In genomic region chr7:122067517-122068381, GRCm38 (mm10) we compare ENCODE assay signal across 7 mouse cellular contexts. TPM values are rescaled to one million over a fixed set of nuclear protein-coding genes. Genes with fewer than 3 reads are reported as not detected.
DNase-seq lines count a peak whose midpoint lies in the region; ATAC-seq and TF ChIP-seq lines count a peak whose summit lies in the region.

No protein-coding gene starts in this region.

- no peaks in the 10 kb centered on the region for H3K27me3 ChIP-seq in MEL (ENCODE audit: control insufficient read depth in 1 of 2, insufficient read depth in 2 of 2, low read length in 2 of 2)
- H3K27me3 ChIP-seq in hindbrain, embryonic 12.5 days = no peaks in the 10 kb centered on the region
- H3K27me3 ChIP-seq in liver, embryonic 14.5 days (ENCODE audit: control insufficient read depth, insufficient read depth, low read length) = no peaks in the 10 kb centered on the region
- no peaks in the 10 kb centered on the region for H3K27me3 ChIP-seq in stomach, embryonic 15.5 days (replicated peaks)

- peaks cover 5 to 6% of the 10 kb centered on the region in 2 experiments for H3K4me1 ChIP-seq in MEL (ENCODE audit: control insufficient read depth in 1 of 2, insufficient read depth in 2 of 2, low read length in 2 of 2)
- peaks cover 33% of the 10 kb centered on the region for H3K4me1 ChIP-seq in hindbrain, embryonic 12.5 days
- H3K4me1 ChIP-seq in liver, embryonic 14.5 days (replicated peaks; ENCODE audit: control insufficient read depth in 2 of 2, insufficient read depth in 2 of 2, low read length in 1 of 2) = peaks cover 11 to 17% of the 10 kb centered on the region in 2 experiments
- H3K4me1 ChIP-seq in stomach, embryonic 15.5 days = peaks cover 16% of the 10 kb centered on the region

- H3K79me2 ChIP-seq in MEL (ENCODE audit: control insufficient read depth, insufficient read depth, low read length, poor library complexity) = peaks cover 32% of the 10 kb centered on the region

- peak; percentile 62; the same call in 1 of the 2 replicates for ATAC-seq in hindbrain, embryonic 12.5 days (ENCODE audit: low FRiP score)
- ATAC-seq in liver, embryonic 14.5 days (ENCODE audit: insufficient read depth) = no peak
- peak; percentile 0; the same call in 1 of the 2 replicates for ATAC-seq in stomach, embryonic 15.5 days (ENCODE audit: insufficient read depth, low FRiP score, low read depth)

- H3K9me3 ChIP-seq in MEL (replicated peaks; ENCODE audit: insufficient read depth, low read length) = no peaks in the 10 kb centered on the region
- H3K9me3 ChIP-seq in hindbrain, embryonic 12.5 days (replicated peaks) = no peaks in the 10 kb centered on the region
- H3K9me3 ChIP-seq in liver, embryonic 14.5 days (ENCODE audit: control insufficient read depth, low read length) = no peaks in the 10 kb centered on the region
- no peaks in the 10 kb centered on the region for H3K9me3 ChIP-seq in stomach, embryonic 15.5 days

- WGBS in hindbrain, embryonic 12.5 days = 2% methylated on average over 57 of the region's 58 CpGs
- WGBS in liver, embryonic 14.5 days (ENCODE audit: insufficient replicate concordance) = under 1% methylated on average over 58 of the region's 58 CpGs
- WGBS in stomach, embryonic 15.5 days = under 1% methylated on average over 53 of the region's 58 CpGs

- peak overlapping the region; percentile 80 for H3K4me2 ChIP-seq in hindbrain, embryonic 12.5 days (replicated peaks)
- peak overlapping the region; percentile 90 for H3K4me2 ChIP-seq in liver, embryonic 14.5 days (ENCODE audit: low read depth)
- peak overlapping the region; percentile 61 for H3K4me2 ChIP-seq in stomach, embryonic 15.5 days

- peak overlapping the region; percentile 59 for H3K27ac ChIP-seq in MEL (ENCODE audit: control insufficient read depth, low read depth, low read length)
- H3K27ac ChIP-seq in hindbrain, embryonic 12.5 days = peak overlapping the region; percentile 93
- H3K27ac ChIP-seq in liver, embryonic 14.5 days = no peak overlapping the region; the same call in 1 of the 2 replicates
- peak overlapping the region; percentile 97 for H3K27ac ChIP-seq in stomach, embryonic 15.5 days

- TF ChIP-seq POLR2A in MEL (IDR thresholded peaks at IDR 0.05; ENCODE audit: control insufficient read depth in 1 of 2, insufficient read depth in 1 of 2, low read depth in 1 of 2, low read length in 2 of 2, poor library complexity in 1 of 2) = peak in 1 of 2 experiments; percentile 64; a peak in 1 of 4 replicates

- TF ChIP-seq RAD21 in MEL (IDR thresholded peaks at IDR 0.05; ENCODE audit: low read depth, low read length) = peak; percentile 13; the same call in 1 of the 2 replicates

- H3K4me3 ChIP-seq in MEL (ENCODE audit: control insufficient read depth in 1 of 2, insufficient read depth in 1 of 2, low read depth in 2 of 2, low read length in 2 of 2) = peak overlapping the region; percentile 85 to 94
- peak overlapping the region; percentile 99 for H3K4me3 ChIP-seq in hindbrain, embryonic 12.5 days
- peak overlapping the region; percentile 88 to 89 for H3K4me3 ChIP-seq in liver, embryonic 14.5 days (ENCODE audit: insufficient read depth in 1 of 2, low read depth in 2 of 2, low read length in 2 of 2)
- H3K4me3 ChIP-seq in stomach, embryonic 15.5 days (replicated peaks) = peak overlapping the region; percentile 72

- TF ChIP-seq EP300 in MEL (IDR thresholded peaks at IDR 0.05; ENCODE audit: low read depth in 1 of 2, low read length in 2 of 2) = no peak
- TF ChIP-seq EP300 in liver, embryonic 14.5 days (IDR thresholded peaks at IDR 0.05; ENCODE audit: low read depth) = no peak

- DNase-seq in left cerebral cortex, adult 18-20 months (ENCODE audit: low spot score in 2 of 2) = peak; percentile 10 to 17
- no peak for DNase-seq in left cerebral cortex, adult 8-10 months (ENCODE audit: low spot score in 2 of 2)
- peak; percentile 50 for DNase-seq in MEL (ENCODE audit: low read depth, low spot score)
- peak; percentile 32 for DNase-seq in c-Kit-positive CD71-positive TER-119-positive erythroid progenitor cells, embryonic 14.5 days (ENCODE audit: low spot score)
- no peak for DNase-seq in liver, embryonic 14.5 days (ENCODE audit: low read depth in 3 of 3, low spot score in 3 of 3)

- H3K9ac ChIP-seq in MEL (ENCODE audit: control insufficient read depth, low read depth, low read length, poor library complexity, severe bottlenecking) = peak overlapping the region; percentile 93
- peak overlapping the region; percentile 99 for H3K9ac ChIP-seq in hindbrain, embryonic 12.5 days
- H3K9ac ChIP-seq in liver, embryonic 14.5 days (replicated peaks) = peak overlapping the region; percentile 84
- peak overlapping the region; percentile 74 for H3K9ac ChIP-seq in stomach, embryonic 15.5 days

- TF ChIP-seq CTCF in MEL (IDR thresholded peaks at IDR 0.05 in 2 of 3, conservative IDR thresholded peaks at IDR 0.05 in 1 of 3; ENCODE audit: control insufficient read depth in 1 of 3, insufficient read depth in 1 of 3, low read depth in 2 of 3, low read length in 3 of 3, poor library complexity in 1 of 3, severe bottlenecking in 1 of 3) = peak in 1 of 3 experiments; percentile 28; a peak in 2 of 6 replicates
- TF ChIP-seq CTCF in liver, embryonic 14.5 days (IDR thresholded peaks at IDR 0.05; ENCODE audit: low read depth) = no peak; the same call in 1 of the 2 replicates

- H3K36me3 ChIP-seq in MEL (ENCODE audit: control insufficient read depth in 1 of 2, insufficient read depth in 2 of 2, low read length in 2 of 2) = peaks cover 3 to 22% of the 10 kb centered on the region in 2 experiments; a peak in 2 of 4 replicates
- H3K36me3 ChIP-seq in hindbrain, embryonic 12.5 days = peaks cover 31% of the 10 kb centered on the region
- H3K36me3 ChIP-seq in liver, embryonic 14.5 days (replicated peaks; ENCODE audit: control insufficient read depth, insufficient read depth, low read depth) = peaks cover 18% of the 10 kb centered on the region
- peaks cover 20% of the 10 kb centered on the region for H3K36me3 ChIP-seq in stomach, embryonic 15.5 days

TF ChIP-seq in MEL, 35 proteins besides CTCF, POLR2A, EP300 and RAD21 (continues in another document):
- TF ChIP-seq USF1 (IDR thresholded peaks at IDR 0.05; ENCODE audit: low read depth, low read length) (no peak), ELF1 (IDR thresholded peaks at IDR 0.05; ENCODE audit: low read depth, low read length) (no peak), BHLHE40 (IDR thresholded peaks at IDR 0.05; ENCODE audit: borderline replicate concordance, low read depth, low read length) (no peak), MYC (IDR thresholded peaks at IDR 0.05; ENCODE audit: low read depth, low read length) (no peak), POLR2AphosphoS5 (IDR thresholded peaks at IDR 0.05; ENCODE audit: borderline replicate concordance, low read depth, low read length) (no peak), SMC3 (IDR thresholded peaks at IDR 0.05; ENCODE audit: low read depth, low read length) (0 out of 2 replicates have a peak, but pooled peaks have one; percentile 7), TCF12 (IDR thresholded peaks at IDR 0.05; ENCODE audit: low read depth, low read length) (no peak; the same call in 1 of the 2 replicates)

RNA-seq across cellular contexts. Expression of gene Ears2, which starts 0.7 kb away (rescaled TPM):
- 1 to 10 TPM; 8.2 to 9.3 TPM for total RNA-seq in left cerebral cortex, adult 18-20 months (2021)
- 1 to 10 TPM; 7.1 to 8.4 (median 7.9) TPM for total RNA-seq in left cerebral cortex, adult 8-10 months (2022)
- total RNA-seq in MEL (2012; rRNA removed) = 8.8 and 9.9 TPM in 2 replicates
- 10 to 100 TPM in 1 of 2 experiments, not detected in 1; 12.8 TPM for polyA plus RNA-seq in MEL (2012; ENCODE audit: insufficient read depth in 1 of 2, insufficient read length in 2 of 2, low read depth in 1 of 2, low replicate concordance in 2 of 2, missing spikeins in 1 of 2)
- 12.7 and 13.5 TPM in 2 replicates for polyA plus RNA-seq in hindbrain, embryonic 12.5 days (2016; fragmentation: Nextera tagmentation; extraction: Ambion mirVana)
- 3.7 and 4.0 TPM in 2 replicates for polyA plus RNA-seq in liver, embryonic 14.5 days (2012; rRNA removed)
- 6.9 and 7.9 TPM in 2 replicates for polyA plus RNA-seq in liver, embryonic 14.5 days (2014; fragmentation: Nextera tagmentation; extraction: Ambion mirVana)
- polyA plus RNA-seq in stomach, embryonic 15.5 days (2015; fragmentation: Nextera tagmentation; extraction: Ambion mirVana) = 17.5 and 18.4 TPM in 2 replicates

RNA-seq across cellular contexts. Expression of gene Ubfd1, which starts 0.8 kb away (rescaled TPM):
- total RNA-seq in left cerebral cortex, adult 18-20 months (2021) = 10 to 100 TPM; 56.5 to 66.8 TPM
- 10 to 100 TPM; 50.2 to 58.3 (median 51.9) TPM for total RNA-seq in left cerebral cortex, adult 8-10 months (2022)
- total RNA-seq in MEL (2012; rRNA removed) = 29.2 and 31.2 TPM in 2 replicates
- polyA plus RNA-seq in MEL (2012; ENCODE audit: insufficient read depth in 1 of 2, insufficient read length in 2 of 2, low read depth in 1 of 2, low replicate concordance in 2 of 2, missing spikeins in 1 of 2) = 10 to 100 TPM in 1 of 2 experiments, not detected in 1; 33.8 TPM
- polyA plus RNA-seq in hindbrain, embryonic 12.5 days (2016; fragmentation: Nextera tagmentation; extraction: Ambion mirVana) = 97.3 and 105 TPM in 2 replicates
- 11.3 and 11.7 TPM in 2 replicates for polyA plus RNA-seq in liver, embryonic 14.5 days (2012; rRNA removed)
- polyA plus RNA-seq in liver, embryonic 14.5 days (2014; fragmentation: Nextera tagmentation; extraction: Ambion mirVana) = 16.9 and 20.5 TPM in 2 replicates
- polyA plus RNA-seq in stomach, embryonic 15.5 days (2015; fragmentation: Nextera tagmentation; extraction: Ambion mirVana) = 60.2 and 63.2 TPM in 2 replicates

RNA-seq across cellular contexts. Expression of gene Ndufab1, which starts 33.9 kb away (rescaled TPM):
- total RNA-seq in left cerebral cortex, adult 18-20 months (2021) = 100 to 1,000 TPM; 290 to 310 TPM
- total RNA-seq in left cerebral cortex, adult 8-10 months (2022) = 100 to 1,000 TPM; 243 to 272 (median 259) TPM
- total RNA-seq in MEL (2012; rRNA removed) = 161 and 172 TPM in 2 replicates
- polyA plus RNA-seq in MEL (2012; ENCODE audit: insufficient read depth in 1 of 2, insufficient read length in 2 of 2, low read depth in 1 of 2, low replicate concordance in 2 of 2, missing spikeins in 1 of 2) = 100 to 1,000 TPM; 119 to 452 TPM
- 511 and 556 TPM in 2 replicates for polyA plus RNA-seq in hindbrain, embryonic 12.5 days (2016; fragmentation: Nextera tagmentation; extraction: Ambion mirVana)
- polyA plus RNA-seq in liver, embryonic 14.5 days (2012; rRNA removed) = 32.6 and 58.5 TPM in 2 replicates
- 419 and 440 TPM in 2 replicates for polyA plus RNA-seq in liver, embryonic 14.5 days (2014; fragmentation: Nextera tagmentation; extraction: Ambion mirVana)
- 708 and 737 TPM in 2 replicates for polyA plus RNA-seq in stomach, embryonic 15.5 days (2015; fragmentation: Nextera tagmentation; extraction: Ambion mirVana)

RNA-seq across cellular contexts. Expression of gene Gga2, which starts 46.7 kb away (rescaled TPM):
- total RNA-seq in left cerebral cortex, adult 18-20 months (2021) = 10 to 100 TPM; 30.5 to 32.5 TPM
- total RNA-seq in left cerebral cortex, adult 8-10 months (2022) = 10 to 100 TPM; 30.4 to 37.7 (median 35.3) TPM
- total RNA-seq in MEL (2012; rRNA removed) = 30.1 and 35.2 TPM in 2 replicates
- polyA plus RNA-seq in MEL (2012; ENCODE audit: insufficient read depth in 1 of 2, insufficient read length in 2 of 2, low read depth in 1 of 2, low replicate concordance in 2 of 2, missing spikeins in 1 of 2) = 10 to 100 TPM; 29.5 to 95.3 TPM
- 81.6 and 87.7 TPM in 2 replicates for polyA plus RNA-seq in hindbrain, embryonic 12.5 days (2016; fragmentation: Nextera tagmentation; extraction: Ambion mirVana)
- polyA plus RNA-seq in liver, embryonic 14.5 days (2012; rRNA removed) = 21.9 and 23.5 TPM in 2 replicates
- 18.2 and 21.4 TPM in 2 replicates for polyA plus RNA-seq in liver, embryonic 14.5 days (2014; fragmentation: Nextera tagmentation; extraction: Ambion mirVana)
- polyA plus RNA-seq in stomach, embryonic 15.5 days (2015; fragmentation: Nextera tagmentation; extraction: Ambion mirVana) = 87.9 and 107 TPM in 2 replicates

Comparison
In these comparisons a context has a peak if more than half of its experiments do, and no peak if none do; other contexts are left out.
1. DNase-seq: peak in left cerebral cortex, adult 18-20 months (2 of 2), MEL (single experiment) and c-Kit-positive CD71-positive TER-119-positive erythroid progenitor cells, embryonic 14.5 days (single experiment); none in left cerebral cortex, adult 8-10 months (0 of 2) and liver, embryonic 14.5 days (0 of 3).
2. Peak in every context shown above with its lines, with median percentiles within 50 percentile points of each other: H3K4me3 ChIP-seq, H3K9ac ChIP-seq and H3K4me2 ChIP-seq.